Mouse (Mus musculus) heart, adult 2 months (tissue): ENCODE data around the gene Rpa1.

Source experiments
- CTCF ChIP-seq: fragments of 200-600 bp; IDR thresholded peaks from 2 replicates; pipeline ENCODE4 v1.8.1; 2022; ENCODE audit warnings: antibody characterized with exemption, mild to moderate bottlenecking, moderate library complexity
- EP300 ChIP-seq: fragments of 200-500 bp; IDR thresholded peaks from 2 replicates; pipeline ENCODE4 v1.6.1; 2011; ENCODE audit warnings: low read depth, low read length, control low read depth; ENCODE audit not compliant: insufficient read depth
- POLR2A ChIP-seq: fragments of 200-500 bp; IDR thresholded peaks from 2 replicates; pipeline ENCODE4 v1.6.1; 2011; ENCODE audit warnings: mild to moderate bottlenecking, low read depth, low read length, control low read depth; ENCODE audit not compliant: insufficient read depth

DNA sequence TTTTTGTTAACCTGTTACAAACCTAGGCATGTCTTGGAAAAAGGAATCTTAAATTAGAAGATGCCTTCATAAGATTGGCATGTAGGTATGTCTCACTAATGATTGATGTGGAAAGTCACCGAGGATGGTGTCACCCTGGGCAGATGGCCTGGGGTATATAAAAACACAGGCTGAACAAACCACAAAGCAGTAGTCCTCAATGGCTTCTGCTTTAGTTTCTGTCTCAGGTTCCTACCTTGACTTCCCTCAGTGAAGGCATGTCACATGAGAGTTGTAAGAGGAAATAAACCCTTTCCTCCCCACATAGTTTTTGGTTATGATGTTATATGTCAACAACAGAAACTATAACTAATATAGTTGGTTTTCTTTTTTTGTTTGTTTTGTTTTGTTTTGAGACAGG, 47.5 kb upstream of the Rpa1 start:
- TF ChIP-seq CTCF: no peak
- TF ChIP-seq POLR2A: no peak
- TF ChIP-seq EP300: no peak
